In the genomic region with DNA sequence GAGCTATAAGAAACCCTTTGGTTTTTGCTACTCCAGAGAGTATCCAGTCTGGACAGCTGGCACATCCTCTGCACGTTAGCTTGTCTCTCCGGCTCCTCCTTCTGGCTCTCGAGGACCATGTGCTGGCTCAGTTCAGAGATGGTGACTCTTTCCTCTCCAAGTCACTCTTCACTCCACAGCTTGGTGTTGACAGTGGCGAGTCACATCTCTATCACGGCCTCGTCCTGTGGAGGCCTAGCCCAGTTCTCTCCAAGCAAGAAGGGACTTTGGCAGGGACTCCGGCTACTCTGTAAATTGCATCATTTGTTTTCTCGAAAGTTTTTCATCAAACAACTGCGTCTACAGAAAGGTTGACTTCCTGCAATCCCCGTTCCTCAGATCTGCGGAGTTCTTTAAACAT, we compare ENCODE assay signal across 15 mouse cellular contexts.
A peak's percentile ranks its signal among the peaks of the same experiment; 100 is the strongest.
DNase-seq lines count a peak whose midpoint lies in the region; ATAC-seq and TF ChIP-seq lines count a peak whose summit lies in the region.
"Had no signal": no experiment of that assay in that cellular context is flagged by ENCODE, and none has a peak within 500 bp of the region (broad histone marks: within the 10 kb centered on the region; RNA-seq: fewer than 3 reads in every experiment).

No protein-coding gene starts in this region.

- peak; percentile 34 to 48 for DNase-seq in heart, adult 18-20 months
- no peak for DNase-seq in heart, postnatal 25 days (ENCODE audit: low spot score)
- DNase-seq in liver, adult 2 months (ENCODE audit: extremely low read depth, low read depth, low spot score), result peak; percentile 91
- no peak for DNase-seq in layer of hippocampus, adult 8-10 months (ENCODE audit: low spot score in 2 of 2)
- no peak for DNase-seq in right cerebral cortex, adult 2 months (ENCODE audit: low spot score in 2 of 2)
- no peak for DNase-seq in B cell, adult 2 months
- DNase-seq: cerebellum, adult 9-11 months; forebrain, postnatal 0 days; liver, postnatal 0 days; right cerebral cortex, postnatal 4 days had no signal

- no peaks in the 10 kb centered on the region for H3K27me3 ChIP-seq in liver, adult 2 months (ENCODE audit: control insufficient read depth, insufficient read depth, low read length)
- no peaks in the 10 kb centered on the region for H3K27me3 ChIP-seq in liver, embryonic 12.5 days (replicated peaks)
- H3K27me3 ChIP-seq in lung, embryonic 16.5 days (ENCODE audit: control insufficient read depth, insufficient read depth, low read depth, low read length), result no peaks in the 10 kb centered on the region
- H3K27me3 ChIP-seq: midbrain, embryonic 12.5 days; Patski had no signal

- H3K9ac ChIP-seq in liver, adult 2 months (ENCODE audit: low read depth, low read length), result no peak overlapping the region
- H3K9ac ChIP-seq in liver, embryonic 12.5 days, result no peak overlapping the region
- no peak overlapping the region for H3K9ac ChIP-seq in lung, embryonic 16.5 days (ENCODE audit: low read length)
- H3K9ac ChIP-seq: forebrain, postnatal 0 days; liver, postnatal 0 days; midbrain, embryonic 12.5 days had no signal

- H3K4me2 ChIP-seq in liver, embryonic 12.5 days, result no peak overlapping the region
- H3K4me2 ChIP-seq in lung, embryonic 16.5 days (ENCODE audit: low read depth, low read length), result no peak overlapping the region
- H3K4me2 ChIP-seq: midbrain, embryonic 12.5 days had no signal

- ATAC-seq in liver, embryonic 12.5 days, result no peak
- ATAC-seq in lung, embryonic 16.5 days (ENCODE audit: low read depth), result peak; percentile 59
- ATAC-seq: forebrain, postnatal 0 days; inflammation-experienced regulatory T-cells, adult 6 months; liver, postnatal 0 days; Patski had no signal

- intact Hi-C loops in heart, postnatal 25 days (cut with DNase I), result loop anchor here (5.0 to 10.0 kb wide), 3 partner anchors 116 to 591 kb away; a partner anchor contains a TSS

- H3K4me3 ChIP-seq in liver, adult 2 months (ENCODE audit: insufficient read depth, low read depth, low read length), result no peak overlapping the region
- no peak overlapping the region for H3K4me3 ChIP-seq in liver, embryonic 12.5 days
- no peak overlapping the region for H3K4me3 ChIP-seq in lung, embryonic 16.5 days (ENCODE audit: low read length)
- H3K4me3 ChIP-seq: midbrain, embryonic 12.5 days had no signal

- 17% methylated on average over 11 of the region's 11 CpGs for WGBS in liver, adult 2 months
- WGBS in liver, embryonic 12.5 days (ENCODE audit: insufficient replicate concordance), result 68% methylated on average over 11 of the region's 11 CpGs
- 42% methylated on average over 11 of the region's 11 CpGs for WGBS in lung, embryonic 16.5 days

- no peaks in the 10 kb centered on the region for H3K36me3 ChIP-seq in liver, adult 2 months (ENCODE audit: control insufficient read depth, insufficient read depth, low read length)
- H3K36me3 ChIP-seq in liver, embryonic 12.5 days, result no peaks in the 10 kb centered on the region
- no peaks in the 10 kb centered on the region for H3K36me3 ChIP-seq in lung, embryonic 16.5 days (ENCODE audit: control insufficient read depth, insufficient read depth, low read length)
- H3K36me3 ChIP-seq: midbrain, embryonic 12.5 days had no signal

- H3K27ac ChIP-seq in liver, adult 2 months (replicated peaks; ENCODE audit: insufficient read depth, low read depth, low read length), result peak overlapping the region; percentile 30
- no peak overlapping the region for H3K27ac ChIP-seq in liver, embryonic 12.5 days
- H3K27ac ChIP-seq in lung, embryonic 16.5 days (ENCODE audit: low read length), result peak overlapping the region; percentile 3; the same call in 1 of the 2 replicates
- H3K27ac ChIP-seq: midbrain, embryonic 12.5 days had no signal

- H3K4me1 ChIP-seq in liver, adult 2 months (ENCODE audit: control insufficient read depth, insufficient read depth, low read length), result peaks cover 27% of the 10 kb centered on the region
- peaks cover 17% of the 10 kb centered on the region for H3K4me1 ChIP-seq in liver, embryonic 12.5 days
- H3K4me1 ChIP-seq in lung, embryonic 16.5 days (replicated peaks; ENCODE audit: control insufficient read depth, insufficient read depth, low read length), result peaks cover 36% of the 10 kb centered on the region

- H3K9me3 ChIP-seq in liver, embryonic 12.5 days (replicated peaks), result no peaks in the 10 kb centered on the region
- H3K9me3 ChIP-seq in lung, embryonic 16.5 days (ENCODE audit: control insufficient read depth, low read length), result no peaks in the 10 kb centered on the region; the same call in 1 of the 2 replicates
- H3K9me3 ChIP-seq: midbrain, embryonic 12.5 days had no signal

- no peaks in the 10 kb centered on the region for H3K79me2 ChIP-seq in liver, adult 2 months (ENCODE audit: control insufficient read depth, insufficient read depth, low read length)

- no peak for TF ChIP-seq CTCF in liver, adult 2 months (IDR thresholded peaks at IDR 0.05; ENCODE audit: low read depth, low read length)

- no peak for TF ChIP-seq POLR2A in liver, adult 2 months (IDR thresholded peaks at IDR 0.05; ENCODE audit: extremely low read depth, insufficient read depth, low read length)

Comparison
In these comparisons a context has a peak if more than half of its experiments do, and no peak if none do; other contexts are left out.
1. DNase-seq: peak in heart, adult 18-20 months (2 of 2) and liver, adult 2 months (single experiment); none in heart, postnatal 25 days (single experiment), layer of hippocampus, adult 8-10 months (0 of 2), right cerebral cortex, adult 2 months (0 of 2) and B cell, adult 2 months (0 of 2).